ENCODE assay signal across 26 mouse cellular contexts in the genomic region with DNA sequence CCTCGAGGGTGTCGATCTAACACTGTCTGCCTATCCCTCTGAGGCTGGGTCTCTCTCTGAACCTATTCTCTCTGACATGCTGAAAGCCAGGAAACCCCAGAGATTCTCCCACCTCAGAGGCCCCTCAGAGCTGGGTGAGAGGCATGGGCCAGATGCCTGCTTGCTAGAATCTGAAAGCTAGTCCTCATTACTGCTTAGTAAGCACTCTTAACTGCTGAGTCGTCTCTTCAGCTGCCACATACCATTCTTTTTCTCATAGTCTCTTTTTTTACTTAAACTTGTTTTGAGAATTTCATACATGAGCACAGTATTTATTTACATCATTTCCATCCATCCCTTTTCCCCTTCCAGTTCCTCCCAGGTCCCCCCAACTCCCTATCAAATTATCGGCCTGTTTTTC.
"Had no signal": no experiment of that assay in that cellular context is flagged by ENCODE, and none has a peak within 500 bp of the region (broad histone marks: within the 10 kb centered on the region; RNA-seq: fewer than 3 reads in every experiment).

No protein-coding gene starts in this region.

- H3K4me3 ChIP-seq: embryonic facial prominence, embryonic 10.5 days; embryonic facial prominence, embryonic 12.5 days; embryonic facial prominence, embryonic 13.5 days; embryonic facial prominence, embryonic 15.5 days; erythroblast, embryonic 14.5 days; forebrain, embryonic 10.5 days; forebrain, embryonic 12.5 days; forebrain, embryonic 13.5 days; forebrain, embryonic 15.5 days; heart, adult 2 months; heart, embryonic 10.5 days had no signal

- DNase-seq: cerebellum, adult 8-10 months; cerebellum, adult 9-10 months; cerebellum, adult 9-11 months; cerebellum, postnatal 10 days; cerebellum, postnatal 14 days; cerebellum, postnatal 25 days; cerebellum, postnatal 36 days; embryo, embryonic 11 days; forebrain, postnatal 0 days; gastrocnemius, postnatal 10 days; gastrocnemius, postnatal 14 days; gastrocnemius, postnatal 25 days; heart, adult 18-20 months; heart, adult 2 months had no signal

- H3K4me2 ChIP-seq: embryonic facial prominence, embryonic 12.5 days; embryonic facial prominence, embryonic 13.5 days; embryonic facial prominence, embryonic 15.5 days; forebrain, embryonic 12.5 days; forebrain, embryonic 13.5 days; forebrain, embryonic 15.5 days had no signal

- H3K27ac ChIP-seq: embryonic facial prominence, embryonic 10.5 days; embryonic facial prominence, embryonic 12.5 days; embryonic facial prominence, embryonic 13.5 days; embryonic facial prominence, embryonic 15.5 days; forebrain, embryonic 10.5 days; forebrain, embryonic 12.5 days; forebrain, embryonic 13.5 days; forebrain, embryonic 15.5 days; heart, adult 2 months; heart, embryonic 10.5 days had no signal

- H3K27me3 ChIP-seq: embryonic facial prominence, embryonic 12.5 days; embryonic facial prominence, embryonic 13.5 days; embryonic facial prominence, embryonic 15.5 days; forebrain, embryonic 12.5 days; forebrain, embryonic 13.5 days; forebrain, embryonic 15.5 days had no signal

- H3K36me3 ChIP-seq: embryonic facial prominence, embryonic 10.5 days; embryonic facial prominence, embryonic 12.5 days; embryonic facial prominence, embryonic 13.5 days; embryonic facial prominence, embryonic 15.5 days; forebrain, embryonic 10.5 days; forebrain, embryonic 12.5 days; forebrain, embryonic 15.5 days had no signal

- H3K4me1 ChIP-seq: forebrain, embryonic 10.5 days; forebrain, embryonic 12.5 days; forebrain, embryonic 13.5 days had no signal

- H3K9me3 ChIP-seq: embryonic facial prominence, embryonic 10.5 days; embryonic facial prominence, embryonic 12.5 days; embryonic facial prominence, embryonic 13.5 days; embryonic facial prominence, embryonic 15.5 days; forebrain, embryonic 10.5 days; forebrain, embryonic 12.5 days; forebrain, embryonic 13.5 days; forebrain, embryonic 15.5 days; heart, embryonic 10.5 days had no signal

- ATAC-seq: forebrain, embryonic 13.5 days; forebrain, embryonic 14.5 days; forebrain, embryonic 15.5 days; forebrain, embryonic 16.5 days; forebrain, postnatal 0 days had no signal

- H3K9ac ChIP-seq: embryonic facial prominence, embryonic 12.5 days; embryonic facial prominence, embryonic 13.5 days; embryonic facial prominence, embryonic 15.5 days; forebrain, embryonic 12.5 days; forebrain, embryonic 13.5 days; forebrain, embryonic 15.5 days; forebrain, postnatal 0 days had no signal
